Mouse (Mus musculus) heart, adult 9 months (tissue): ENCODE measurements at regions not wholly inside any gene's neighbourhood (a gene's known extent, or its start where the extent isn't known, plus 50 kb on each side); places are given as distances from the start of the nearest gene placed in this dataset.

ENCODE experiments used
- DNase-seq, 2 experiments: peaks; one replicate each; pipeline ENCODE4 v3.0.0; 2022; ENCODE audit warnings: low spot score in 2 of 2

- DNase-seq = no peak
Measured at GRCm38 (mm10) chr2:116200795-116201194, 135.2 kb upstream of the Meis2 start.

DNA sequence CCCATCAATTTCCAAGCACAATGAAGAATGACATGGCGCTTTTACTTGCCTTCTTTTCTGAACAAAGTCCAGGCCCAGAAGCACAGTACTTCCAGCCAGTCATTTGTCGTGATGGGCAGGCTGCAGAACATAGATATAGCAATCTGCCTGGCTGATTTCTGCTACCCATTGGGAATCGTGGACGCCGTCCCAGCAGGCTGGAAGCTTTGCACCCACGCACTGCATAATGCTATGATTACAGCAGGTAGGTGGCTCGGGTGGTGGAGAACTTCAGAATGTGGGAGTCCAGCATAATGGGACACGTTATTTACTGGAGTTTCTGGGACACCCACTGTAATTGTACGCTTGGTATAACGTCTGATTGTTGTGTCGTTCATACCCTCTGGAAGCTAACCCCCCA lies 116.2 kb upstream of the Meis2 start:
- no peak for DNase-seq

GRCm38 (mm10) chr2:116177155-116177554 lies 111.5 kb upstream of the Meis2 start:
- no peak for DNase-seq

GRCm38 (mm10) chr2:116165871-116166770 lies 100.5 kb upstream of the Meis2 start:
- DNase-seq = no peak
